Mouse (Mus musculus): ENCODE results near the gene Taco1.

- TF ChIP-seq CTCF (IDR thresholded peaks at IDR 0.05; ENCODE audit: low read depth) (no peak), EP300 (optimal IDR thresholded peaks at IDR 0.05) (no peak)
Measured at GRCm38 (mm10) chr11:106045780-106046179, 20.1 kb upstream of the Taco1 start.
